Mouse (Mus musculus) right cerebral cortex, adult 2 months (tissue): ENCODE measurements at regions not wholly inside any gene's neighbourhood (a gene's known extent, or its start where the extent isn't known, plus 50 kb on each side); places are given as distances from the start of the nearest gene placed in this dataset.

Experiments used
- DNase-seq, 2 experiments: peaks; one replicate each; pipeline ENCODE4 v3.0.0; 2021 to 2022; ENCODE audit warnings: low spot score in 2 of 2

DNA sequence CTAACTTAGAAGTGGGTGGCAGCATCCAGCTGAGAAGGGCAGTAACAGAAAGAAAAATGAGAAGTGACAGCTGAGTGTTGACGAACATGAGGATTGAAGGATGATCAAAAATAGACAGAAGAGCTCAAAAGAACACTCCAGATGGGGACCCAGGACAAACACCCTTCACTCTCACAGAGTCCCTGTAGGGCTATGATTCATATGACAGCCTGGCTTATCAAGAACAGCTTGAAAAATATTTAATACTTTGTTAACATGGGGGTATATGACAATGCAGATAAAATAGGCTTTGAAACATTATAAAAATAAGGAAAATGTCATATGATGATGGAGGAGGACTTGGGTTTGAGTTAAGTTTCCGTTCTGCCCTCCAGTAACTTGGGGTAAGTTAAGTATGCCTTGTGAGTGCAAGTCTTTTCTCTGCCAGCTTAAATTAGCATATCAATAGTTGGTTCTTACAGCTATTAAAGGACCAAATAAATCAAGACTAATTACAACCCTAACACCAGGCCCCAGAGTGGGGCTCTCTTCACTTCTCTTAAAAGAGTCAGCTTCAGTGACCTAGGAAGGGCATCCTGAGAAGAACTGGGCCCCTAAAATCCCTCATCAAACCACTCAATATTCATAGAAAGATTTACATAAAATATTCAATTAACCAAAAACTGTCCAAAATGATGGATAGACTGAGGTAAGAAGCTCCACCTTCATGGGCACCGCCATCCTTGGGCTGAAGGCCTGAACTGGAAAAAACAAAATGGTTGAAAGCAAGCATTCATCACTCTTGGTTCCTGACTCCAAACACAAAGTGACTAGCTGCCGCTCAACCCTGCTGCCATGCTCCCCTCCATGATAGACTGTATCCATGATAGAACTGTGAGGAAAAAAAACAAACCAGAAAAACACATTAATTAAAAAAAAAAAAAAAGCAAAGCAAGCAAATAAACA is 198.6 kb upstream of the Gcfc2 start:
- no peak for DNase-seq

DNA sequence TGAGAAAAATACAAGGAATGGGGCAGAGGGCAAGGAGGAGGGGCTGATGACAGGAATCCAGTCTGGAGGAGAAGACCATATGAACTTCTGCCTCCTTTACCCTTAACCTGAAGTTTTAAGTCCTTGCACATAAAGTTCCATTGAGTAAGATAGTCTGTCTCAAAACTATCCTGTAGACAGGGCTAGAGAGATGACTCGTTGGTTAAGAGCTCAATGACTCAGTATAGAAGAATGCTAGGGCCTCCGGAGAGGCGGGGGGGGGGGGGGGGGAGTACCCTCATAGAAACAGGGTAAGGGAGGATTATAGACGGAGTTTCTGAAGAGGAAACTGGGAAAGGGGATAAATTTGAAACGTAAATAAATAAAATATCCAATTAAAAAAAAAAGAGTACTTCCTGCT is 191.8 kb upstream of the Gcfc2 start:
- DNase-seq, result no peak

GRCm38 (mm10) chr6:81733527-81733926 is 189.9 kb upstream of the Gcfc2 start:
- DNase-seq, result no peak

DNA sequence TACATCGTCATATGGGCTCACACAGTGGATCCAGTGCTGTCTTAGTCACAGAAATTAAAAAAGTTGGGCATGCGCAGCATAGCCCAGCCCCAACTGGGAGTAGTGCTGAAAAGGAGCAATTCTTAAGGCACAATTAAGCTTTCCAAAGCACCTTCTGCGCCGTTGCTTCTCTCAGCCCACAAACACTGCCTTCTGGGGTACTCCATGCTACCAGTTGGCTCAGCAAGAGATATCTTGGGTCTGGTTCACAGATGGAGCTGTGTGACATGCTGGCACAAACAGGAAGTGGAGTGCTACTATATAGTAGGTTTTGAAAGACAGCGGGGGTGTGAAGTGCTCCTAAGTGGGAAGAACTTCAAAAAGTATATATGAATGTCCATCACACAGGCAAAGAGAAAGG is 185.0 kb upstream of the Gcfc2 start:
- peak; percentile 41 to 51 for DNase-seq

- no peak for DNase-seq
Observed at GRCm38 (mm10) chr6:81749681-81750080, 173.8 kb upstream of the Gcfc2 start.

DNA sequence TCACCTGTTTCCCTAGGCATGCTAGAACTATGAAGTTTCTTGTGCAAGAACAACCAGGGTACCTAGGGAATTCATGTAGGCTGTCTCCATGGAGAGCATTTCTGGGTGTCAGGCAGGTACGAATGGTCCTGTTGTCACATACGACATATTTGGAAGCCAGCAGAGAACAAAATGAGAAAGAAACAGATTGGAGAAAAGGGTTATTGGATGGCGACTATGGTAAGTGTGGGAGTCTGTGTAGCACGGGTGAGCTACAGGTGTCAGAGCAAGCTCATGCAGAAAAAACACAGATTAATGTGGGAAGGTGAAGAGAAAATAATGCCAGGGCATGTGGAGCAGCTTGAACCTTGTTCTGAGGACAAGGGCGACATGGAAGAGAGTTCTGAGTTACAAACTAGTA is 171.8 kb upstream of the Gcfc2 start:
- no peak for DNase-seq

DNA sequence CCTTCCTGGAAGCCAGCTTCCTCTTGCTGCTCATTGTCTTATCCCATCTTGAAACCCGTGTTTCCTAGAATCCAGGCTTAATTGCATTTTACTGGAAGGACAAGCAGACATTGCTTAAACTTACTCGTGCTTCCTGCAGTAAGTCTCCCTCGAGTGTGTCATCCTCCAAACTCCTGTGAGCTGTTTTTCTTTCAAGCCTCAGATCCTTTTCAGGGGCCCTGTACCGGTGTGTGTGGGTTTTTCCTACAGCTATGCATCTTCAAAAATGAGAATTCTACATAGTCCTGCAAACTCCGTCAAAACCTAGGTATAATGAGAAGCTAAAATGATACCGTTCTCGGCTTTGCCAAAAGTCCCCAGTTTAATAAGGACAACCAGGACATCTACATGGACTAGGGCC is 167.2 kb upstream of the Gcfc2 start:
- no peak for DNase-seq

GRCm38 (mm10) chr6:81758876-81759275 is 164.6 kb upstream of the Gcfc2 start:
- DNase-seq, result no peak

DNA sequence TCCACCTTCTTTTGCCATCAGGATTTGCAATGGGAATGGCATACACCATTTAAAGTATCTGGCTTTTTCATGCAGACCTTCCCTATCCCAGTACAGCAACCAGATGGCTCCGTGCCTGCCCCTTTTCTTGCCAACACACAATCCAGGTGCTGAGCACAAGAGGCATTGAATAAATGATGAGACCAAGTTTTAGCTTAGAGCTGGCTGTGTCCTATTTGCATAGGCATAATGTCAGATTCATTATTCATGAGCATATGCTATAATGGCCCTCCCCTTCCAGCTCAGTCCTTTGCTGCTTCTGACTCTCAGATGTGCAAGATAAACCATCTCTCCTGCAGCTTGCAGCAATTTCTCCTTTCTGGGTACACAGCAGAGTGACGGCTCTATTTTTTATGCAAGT is 163.3 kb upstream of the Gcfc2 start:
- no peak for DNase-seq

- no peak for DNase-seq
Observed at GRCm38 (mm10) chr6:81765831-81766230, 157.6 kb upstream of the Gcfc2 start.

GRCm38 (mm10) chr6:81766800-81767199 is 156.7 kb upstream of the Gcfc2 start:
- DNase-seq, result no peak

DNA sequence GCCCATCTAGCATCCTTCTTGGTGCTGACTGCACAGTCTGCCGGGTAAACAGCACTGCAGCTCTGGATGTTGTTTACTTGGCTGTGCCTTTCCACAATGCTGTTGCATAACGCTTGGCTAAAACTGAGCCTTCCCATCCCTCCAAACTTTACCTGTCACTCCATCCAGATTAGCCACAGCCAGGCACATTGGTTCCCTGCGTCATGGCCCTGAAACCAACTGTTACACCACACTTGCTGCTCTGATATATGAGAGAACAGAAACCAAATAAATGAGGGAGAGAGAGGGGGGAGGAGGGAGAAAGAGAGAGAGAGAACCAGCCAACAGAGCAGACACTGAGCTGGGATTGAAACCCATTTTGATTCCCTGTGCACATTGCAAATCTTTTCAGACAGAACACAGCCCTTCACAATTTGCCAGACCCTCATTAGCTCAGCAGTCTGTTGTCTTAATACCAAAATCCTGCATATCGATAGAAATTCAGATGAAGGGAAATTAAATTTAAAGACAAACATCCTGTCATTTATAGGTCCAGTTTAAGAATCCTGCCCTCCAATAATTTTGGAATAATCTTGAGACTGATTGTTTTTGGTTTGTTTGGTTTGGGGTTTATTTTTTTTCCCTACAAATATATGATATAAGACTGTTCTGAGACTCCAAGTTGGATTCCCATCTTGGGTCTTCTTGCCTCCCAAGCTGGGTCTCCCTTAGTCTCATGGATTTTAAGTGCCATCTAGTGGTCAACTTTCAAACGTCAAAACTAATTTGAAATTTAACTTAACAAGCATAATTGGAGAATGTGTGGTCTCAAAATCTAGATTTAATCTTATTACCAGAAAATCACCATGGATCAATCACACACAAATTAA is 154.6 kb upstream of the Gcfc2 start:
- peak; percentile 20 to 45 for DNase-seq

GRCm38 (mm10) chr6:81770301-81770700 is 153.2 kb upstream of the Gcfc2 start:
- DNase-seq, result no peak

DNA sequence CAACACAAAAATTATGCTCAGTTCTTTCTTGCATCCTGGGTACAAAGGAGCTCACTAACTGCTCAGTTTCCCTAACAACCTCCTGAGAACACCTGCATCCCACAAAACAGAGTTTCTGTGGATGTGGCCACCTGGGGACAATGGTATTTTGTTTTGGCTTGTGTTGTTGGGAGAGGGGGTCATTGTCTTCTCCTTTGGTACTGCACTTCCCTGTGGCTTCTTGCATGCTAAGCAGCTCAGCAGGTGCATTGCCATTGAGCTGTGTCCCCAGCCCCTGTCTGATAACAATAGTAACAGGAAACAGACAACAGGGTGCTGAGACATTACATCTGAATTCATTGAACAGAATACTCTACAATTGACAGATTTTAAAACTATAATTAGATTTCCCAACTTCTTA is 151.6 kb upstream of the Gcfc2 start:
- DNase-seq, result no peak

GRCm38 (mm10) chr6:81782131-81782530 is 141.3 kb upstream of the Gcfc2 start:
- DNase-seq, result no peak

GRCm38 (mm10) chr6:81782815-81783435 is 140.5 kb upstream of the Gcfc2 start:
- DNase-seq, result peak in 1 of 2 experiments; percentile 31

DNA sequence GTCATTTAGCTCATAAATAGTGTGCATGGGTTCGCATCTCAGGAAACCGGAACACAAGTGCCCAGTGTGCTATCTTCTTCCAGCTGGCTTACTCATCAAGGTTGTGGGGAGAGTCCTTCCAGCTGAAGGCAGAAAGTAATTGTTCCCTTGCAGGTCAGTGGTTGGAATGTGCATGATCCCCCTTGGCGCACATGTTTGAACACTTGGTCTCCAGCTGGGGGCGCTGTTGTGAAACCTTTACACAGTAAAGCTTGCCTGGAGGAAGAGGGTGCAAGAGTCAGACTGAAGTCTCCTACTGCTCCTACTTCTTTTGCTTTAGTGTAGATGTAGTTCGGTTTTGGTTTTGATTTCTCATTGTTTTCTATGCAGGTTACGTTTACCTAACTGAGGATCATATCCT is 128.2 kb upstream of the Gcfc2 start:
- DNase-seq, result no peak

GRCm38 (mm10) chr6:81800822-81801221 is 122.6 kb upstream of the Gcfc2 start:
- DNase-seq, result no peak

DNA sequence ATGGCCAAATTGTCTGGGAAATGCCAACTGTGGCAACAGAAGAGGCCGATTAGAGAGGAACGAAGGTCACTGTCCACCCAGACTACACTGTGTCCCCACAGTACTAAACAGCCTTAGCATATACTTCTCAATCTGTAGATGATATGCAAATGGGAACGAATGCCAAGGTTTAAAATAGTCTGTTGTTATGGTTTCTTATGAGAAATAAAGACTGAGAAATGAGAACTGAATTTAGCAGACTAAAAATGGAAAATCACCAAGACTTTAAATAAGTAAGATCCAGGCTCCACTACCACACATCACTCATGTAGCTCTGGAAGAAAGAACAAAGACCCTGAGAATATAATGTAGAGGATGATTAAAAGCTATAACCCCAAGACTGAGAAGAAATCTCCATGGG is 121.7 kb upstream of the Gcfc2 start:
- no peak for DNase-seq

- DNase-seq, result no peak
Observed at GRCm38 (mm10) chr6:81805942-81806341, 117.5 kb upstream of the Gcfc2 start.

GRCm38 (mm10) chr6:81808712-81809111 is 114.8 kb upstream of the Gcfc2 start:
- peak in 1 of 2 experiments; percentile 33 for DNase-seq

DNA sequence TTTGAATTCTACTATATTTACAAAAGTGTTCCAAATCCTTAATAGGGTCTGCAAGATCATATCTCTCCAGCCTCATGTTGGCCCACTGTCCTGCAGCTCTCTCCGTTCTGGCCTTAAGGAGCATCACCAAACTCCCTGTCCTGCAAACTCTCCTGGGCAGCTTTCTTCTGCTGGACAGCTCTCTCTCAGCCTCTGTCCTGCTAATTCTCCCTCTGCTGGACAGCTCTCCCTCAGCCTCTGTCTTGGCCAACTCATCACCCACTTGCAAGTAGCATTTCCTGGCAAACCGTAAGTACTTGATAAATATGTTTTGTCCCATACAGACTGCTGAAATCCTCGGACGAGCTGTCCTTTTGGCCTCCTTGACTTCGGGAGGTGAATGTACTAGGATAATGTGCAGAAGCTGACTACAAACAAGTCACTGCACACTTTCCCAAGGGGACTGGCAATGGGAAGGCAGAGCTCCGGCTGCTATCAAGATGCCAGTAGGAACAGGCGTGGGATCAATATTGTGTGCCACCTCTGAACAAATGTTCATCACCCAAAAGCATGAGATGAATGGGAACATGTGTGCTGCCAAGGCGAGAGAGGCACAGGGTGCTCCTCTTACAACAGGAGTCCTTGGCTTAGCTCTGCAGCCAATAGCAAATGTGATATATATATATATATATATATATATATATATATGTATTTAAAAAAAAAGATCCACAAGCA is 108.1 kb upstream of the Gcfc2 start:
- no peak for DNase-seq
